ENCODE assay signal across 8 mouse cellular contexts in the genomic region with DNA sequence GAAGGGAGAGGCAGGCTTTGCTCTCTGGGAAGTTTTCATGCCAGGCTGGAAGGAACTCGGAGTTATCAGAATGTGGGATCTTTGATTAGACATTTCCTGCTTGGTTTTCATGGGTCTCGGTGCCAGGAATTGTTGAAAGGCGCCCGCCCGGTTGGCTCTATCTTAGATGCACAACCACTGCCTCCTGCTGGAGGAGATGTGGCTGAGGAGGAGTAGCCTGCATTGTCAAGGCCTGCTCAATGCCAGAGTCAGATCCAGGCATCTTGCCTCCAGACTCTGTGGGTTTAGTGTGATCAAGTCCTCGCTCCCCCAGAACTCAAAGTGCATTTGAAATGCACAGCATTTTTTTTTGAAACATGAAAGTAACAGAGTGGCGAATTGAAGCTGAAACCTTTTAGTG.
DNase-seq lines count a peak whose midpoint lies in the region; ATAC-seq lines count a peak whose summit lies in the region.

No protein-coding gene starts in this region.

- no peaks in the 10 kb centered on the region for H3K4me1 ChIP-seq in forebrain, embryonic 13.5 days

- ATAC-seq in megakaryocyte progenitor cell, adult 5-6 weeks (replicated peaks; ENCODE audit: poor library complexity): peak; percentile 61
- ATAC-seq in forebrain, embryonic 13.5 days: no peak

- H3K4me2 ChIP-seq in forebrain, embryonic 13.5 days: no peak overlapping the region

- DNase-seq in heart, adult 11 months: peak; percentile 89
- DNase-seq in heart, postnatal 25 days (ENCODE audit: low spot score): no peak
- peak; percentile 39 to 47 for DNase-seq in urinary bladder, adult 18-20 months (ENCODE audit: low spot score in 2 of 2)
- no peak for DNase-seq in urinary bladder, postnatal 4 days (ENCODE audit: low spot score in 2 of 2)
- peak; percentile 7 to 20 for DNase-seq in heart, postnatal 36 days
- DNase-seq in cerebellum, adult 11-12 months: no peak

- no peak overlapping the region for H3K27ac ChIP-seq in forebrain, embryonic 13.5 days

- H3K9me3 ChIP-seq in forebrain, embryonic 13.5 days (replicated peaks): no peaks in the 10 kb centered on the region

- H3K27me3 ChIP-seq in forebrain, embryonic 13.5 days: no peaks in the 10 kb centered on the region

- intact Hi-C loops in heart, postnatal 25 days (cut with DNase I): no loop called here
- intact Hi-C loops in heart, postnatal 36 days (cut with DNase I): no loop called here

- no peaks in the 10 kb centered on the region for H3K36me3 ChIP-seq in forebrain, embryonic 13.5 days (ENCODE audit: poor library complexity, severe bottlenecking)

- 77% methylated on average over 7 of the region's 7 CpGs for WGBS in forebrain, embryonic 13.5 days

- H3K4me3 ChIP-seq in forebrain, embryonic 13.5 days: no peak overlapping the region

- no peak overlapping the region for H3K9ac ChIP-seq in forebrain, embryonic 13.5 days

Comparison
In these comparisons a context has a peak if more than half of its experiments do, and no peak if none do; other contexts are left out.
1. DNase-seq: peak in heart, adult 11 months (single experiment), urinary bladder, adult 18-20 months (2 of 2) and heart, postnatal 36 days (2 of 2); none in heart, postnatal 25 days (single experiment), urinary bladder, postnatal 4 days (0 of 2) and cerebellum, adult 11-12 months (single experiment).